Mouse (Mus musculus): Measurements from ENCODE around the gene Hmg20b.

GRCm38 (mm10) chr10:81299585-81300351 is 50.5 kb downstream of the Hmg20b start:
- TF ChIP-seq CTCF (conservative IDR thresholded peaks at IDR 0.05; ENCODE audit: low read length) (no peak), NANOG (IDR thresholded peaks at IDR 0.05; ENCODE audit: borderline replicate concordance, low read length) (no peak), POU5F1 (IDR thresholded peaks at IDR 0.05; ENCODE audit: borderline replicate concordance, low read length) (no peak)

Measured in E14TG2a.4 (cell line).